Mouse (Mus musculus) gastrocnemius, adult 2 months (tissue): ENCODE data around the gene E030018B13Rik. TPM values are rescaled to one million over a fixed set of nuclear protein-coding genes. Genes with fewer than 3 reads are reported as not detected.

ENCODE experiments used
- DNase-seq: peaks from one replicate; pipeline ENCODE4 v3.0.0; 2022
- H3K27ac ChIP-seq: fragments of 200-600 bp; 2 replicates; pipeline ENCODE4 v1.8.1; 2022; ENCODE audit warnings: mild to moderate bottlenecking
- H3K4me3 ChIP-seq: fragments of 200-600 bp; 2 replicates; pipeline ENCODE4 v1.8.1; 2022; ENCODE audit warnings: mild to moderate bottlenecking, moderate library complexity
- CTCF ChIP-seq: fragments of 200-600 bp; IDR thresholded peaks from 2 replicates; pipeline ENCODE4 v1.8.1; 2022; ENCODE audit warnings: antibody characterized with exemption, mild to moderate bottlenecking, moderate library complexity
- intact Hi-C: fragments of 180-260 bp; cut with DNase I; formaldehyde crosslinking; loops from one replicate; pipeline ENCODE4 v1.15.1; 2025
- total RNA-seq, 2 experiments: library from RNA; stranded (reverse); gene quantifications; 2 replicates each; pipeline ENCODE4 v1.2.3; 2021

The E030018B13Rik gene
- total RNA-seq, 2 experiments from 2014 or later, result 0.22 TPM; not detected in 1

DNA sequence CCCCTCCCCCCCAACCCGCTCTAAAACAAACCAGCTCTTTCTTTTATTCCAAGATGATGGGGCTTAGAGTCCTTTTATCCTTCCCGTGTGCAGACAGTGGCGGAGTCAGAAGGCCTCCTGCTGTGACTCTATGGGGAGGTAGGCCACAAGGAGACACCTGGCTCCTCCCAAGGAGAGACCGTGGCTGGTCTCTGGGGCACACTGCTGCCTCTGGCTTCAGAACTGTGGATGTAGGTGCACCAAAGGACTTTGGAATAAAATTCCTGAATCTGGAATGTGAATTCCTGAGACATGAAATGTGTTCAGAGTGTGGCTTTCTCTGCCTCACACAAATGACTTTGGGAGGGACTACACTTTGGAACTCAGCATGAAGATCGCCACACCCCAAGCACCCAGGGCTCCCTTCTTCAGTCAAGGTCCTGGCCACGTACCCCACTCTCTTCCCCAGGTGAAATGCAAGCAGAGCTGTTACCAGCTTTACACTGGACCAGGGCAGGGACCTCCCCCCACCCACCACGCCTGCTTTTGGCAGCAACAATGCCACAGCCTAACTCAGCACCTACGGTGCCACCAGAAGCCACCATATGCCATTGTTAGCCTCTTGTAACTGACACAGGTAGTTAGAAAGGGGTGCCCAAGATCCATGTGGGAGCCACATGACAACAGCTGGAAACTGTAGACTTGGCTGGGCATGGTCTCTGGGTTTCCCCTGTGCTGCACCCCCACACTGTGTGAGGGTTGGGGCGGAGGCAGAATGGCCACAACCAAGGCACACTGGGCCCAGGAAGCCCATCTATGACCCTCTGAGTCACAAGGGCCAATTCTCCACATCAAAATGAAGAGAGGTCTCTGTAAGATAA is 27.3 kb upstream of the E030018B13Rik start:
- no peak for TF ChIP-seq CTCF
- intact Hi-C loops, result no loop called here
- no peak overlapping the region for H3K4me3 ChIP-seq
- DNase-seq, result peak; percentile 24
- peak overlapping the region; percentile 84 for H3K27ac ChIP-seq

DNA sequence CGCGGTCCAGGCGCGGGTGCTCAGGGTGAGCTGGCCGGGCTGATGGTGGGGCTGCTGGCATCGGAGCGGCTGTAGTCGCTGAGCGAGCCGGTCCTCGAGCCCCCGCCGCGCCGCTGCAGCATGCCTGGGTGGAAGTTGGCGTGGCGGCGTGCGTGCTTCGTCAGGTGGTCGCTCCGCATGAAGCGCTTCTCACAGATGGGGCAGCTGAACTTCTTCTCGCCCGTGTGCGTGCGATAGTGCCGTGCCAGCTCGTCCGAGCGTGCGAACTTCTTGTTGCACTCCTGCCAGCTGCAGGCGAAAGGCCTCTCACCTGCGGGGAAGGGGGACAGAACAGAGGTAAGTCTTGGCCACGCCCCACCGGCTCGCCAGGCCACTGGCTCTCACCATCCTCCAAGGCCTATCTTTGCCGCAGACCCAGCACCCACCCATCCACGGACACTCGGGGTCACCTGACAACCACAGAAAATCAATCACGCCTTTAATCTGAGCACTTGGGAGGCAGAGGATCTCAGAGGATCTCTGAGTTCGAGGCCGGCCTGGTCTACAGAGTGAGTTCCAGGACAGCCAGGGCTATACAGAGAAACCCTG is 25.1 kb upstream of the E030018B13Rik start:
- Histone ChIP-seq H3K27ac (peak overlapping the region; percentile 49), H3K4me3 (no peak overlapping the region)
- intact Hi-C loops, result no loop called here
- DNase-seq, result peak; percentile 20
- TF ChIP-seq CTCF, result no peak

DNA sequence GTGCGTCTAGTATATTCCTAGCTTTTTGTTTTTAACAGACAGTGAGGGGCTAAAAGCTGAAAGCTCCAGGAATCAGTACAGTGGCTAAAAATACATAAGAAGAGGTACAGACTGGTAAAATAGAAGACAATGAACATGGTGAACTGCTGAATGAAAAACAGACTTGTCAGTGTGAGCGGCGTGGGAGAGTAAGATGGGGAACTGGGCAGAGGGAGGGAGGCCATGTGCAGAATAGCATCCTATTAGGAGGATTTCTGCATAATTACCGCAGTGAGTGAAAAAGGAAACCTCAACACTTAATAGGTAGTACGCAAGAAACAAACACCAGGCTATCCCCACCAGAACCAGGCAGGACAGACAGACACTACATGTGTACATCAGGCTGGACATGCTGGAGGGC is 23.5 kb upstream of the E030018B13Rik start:
- DNase-seq, result peak; percentile 9
- no peak for TF ChIP-seq CTCF
- Histone ChIP-seq H3K4me3 (no peak overlapping the region), H3K27ac (peak overlapping the region; percentile 98)
- intact Hi-C loops, result no loop called here

DNA sequence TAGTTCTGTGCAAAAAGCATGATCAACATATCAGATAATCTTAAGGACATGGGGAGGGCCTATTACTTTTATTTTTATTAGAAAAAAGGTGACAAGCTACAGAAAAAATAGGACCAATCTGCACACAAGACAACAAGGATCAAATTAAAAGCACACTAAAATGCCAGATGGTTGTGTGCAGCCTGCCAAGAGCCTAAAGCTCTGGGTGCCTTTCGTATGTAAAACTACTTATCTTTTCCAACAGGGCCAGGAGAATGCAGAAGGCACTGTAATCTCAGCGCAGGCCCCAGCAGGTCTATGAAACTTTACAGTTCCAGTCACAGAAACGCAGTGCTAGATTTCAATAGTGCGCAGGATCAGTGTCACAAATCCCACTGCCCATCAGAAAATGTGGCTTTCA is 22.9 kb upstream of the E030018B13Rik start:
- H3K4me3 ChIP-seq, result no peak overlapping the region
- H3K27ac ChIP-seq, result peak overlapping the region; percentile 98
- peak; percentile 11 for DNase-seq
- no peak for TF ChIP-seq CTCF
- intact Hi-C loops, result no loop called here

DNA sequence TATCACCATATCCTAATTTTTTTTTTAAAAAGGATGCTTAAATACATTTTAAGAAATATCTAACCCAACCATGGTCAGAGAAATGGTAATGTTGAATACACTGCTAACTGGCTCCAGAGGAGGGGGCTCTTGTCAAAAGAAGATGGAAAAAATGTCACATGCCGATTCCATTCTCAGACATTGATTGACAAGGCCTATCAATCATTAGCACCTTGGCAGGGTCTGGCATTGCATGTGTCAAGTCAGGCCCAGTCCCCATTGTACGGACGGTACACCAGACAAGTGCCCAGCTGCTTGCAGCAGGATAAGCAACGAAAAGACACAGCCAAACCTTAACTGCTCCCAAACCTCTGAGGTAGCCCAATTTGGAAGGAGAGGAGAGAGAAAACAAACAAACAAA is 22.0 kb upstream of the E030018B13Rik start:
- peak; percentile 29 for DNase-seq
- Histone ChIP-seq H3K4me3 (no peak overlapping the region), H3K27ac (peak overlapping the region; percentile 98)
- no peak for TF ChIP-seq CTCF
- intact Hi-C loops, result loop anchor here (5.0 kb wide), 1 partner anchor 37 kb away; no protein-coding TSS in a partner anchor

DNA sequence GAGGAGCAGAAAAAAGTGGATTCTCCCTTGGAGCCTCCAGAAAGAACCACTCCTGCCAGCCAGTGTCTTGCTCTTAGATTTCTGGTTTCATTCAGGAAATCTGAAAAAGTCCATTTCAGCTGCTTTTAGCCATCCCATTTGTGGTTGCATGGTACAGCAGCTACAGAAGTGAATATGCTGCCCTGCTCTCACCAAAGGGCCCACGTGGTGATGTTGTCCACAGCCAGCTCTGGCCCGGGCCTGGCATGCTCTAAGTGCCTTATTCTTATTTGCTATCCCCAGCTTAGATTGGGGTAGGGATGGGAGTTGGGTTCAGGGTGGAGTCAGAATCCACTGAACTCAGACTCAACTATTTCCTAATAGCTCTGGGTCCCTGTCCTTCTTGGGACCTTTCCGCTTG is 21.4 kb upstream of the E030018B13Rik start:
- intact Hi-C loops, result loop anchor here (5.0 kb wide), 1 partner anchor 38 kb away; no protein-coding TSS in a partner anchor
- peak; percentile 46 for DNase-seq

DNA sequence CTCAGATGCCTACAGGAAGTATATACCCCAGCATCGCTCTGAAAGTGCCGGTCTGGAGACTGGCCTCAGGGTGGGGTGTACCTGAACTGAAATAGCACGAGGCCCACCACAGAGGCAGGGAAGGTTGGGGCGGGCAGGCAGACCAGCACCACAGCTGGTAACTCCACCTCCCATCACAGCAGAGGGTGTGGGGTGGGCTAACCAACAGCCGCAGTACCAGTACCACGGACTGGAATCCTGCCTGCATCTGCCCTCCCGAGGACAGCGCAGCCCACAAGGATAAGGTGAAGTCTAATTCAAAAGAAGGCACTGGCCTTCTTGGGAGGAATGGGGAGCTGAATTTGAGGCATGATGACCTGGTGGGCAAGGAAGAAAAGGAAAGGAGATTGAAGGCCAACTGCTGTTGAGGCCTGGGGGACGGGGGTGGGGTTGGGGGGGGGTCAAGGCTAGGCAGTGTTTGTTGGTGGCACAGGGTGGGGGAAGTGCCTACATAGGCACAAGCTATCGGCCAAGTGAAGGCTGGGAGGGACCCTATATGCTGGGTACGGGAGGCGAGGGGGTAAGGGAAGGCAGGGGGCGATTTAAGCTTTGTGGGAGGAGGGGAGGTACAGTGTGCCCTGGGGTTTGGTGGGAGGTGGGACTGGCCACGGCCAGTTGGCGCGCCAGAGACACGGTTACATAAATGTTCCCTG is 20.2 kb upstream of the E030018B13Rik start:
- peak; percentile 64 for DNase-seq
- intact Hi-C loops, result loop anchor here (2.0 to 5.0 kb wide), 3 partner anchors 28 to 40 kb away; no protein-coding TSS in a partner anchor
- Histone ChIP-seq H3K27ac (peak overlapping the region; percentile 98), H3K4me3 (peak overlapping the region; percentile 66)
- TF ChIP-seq CTCF, result no peak

More for the DNA sequence above, 21.4 kb upstream of the E030018B13Rik start:
- Histone ChIP-seq H3K4me3 (no peak overlapping the region), H3K27ac (peak overlapping the region; percentile 98)
- TF ChIP-seq CTCF, result no peak

DNA sequence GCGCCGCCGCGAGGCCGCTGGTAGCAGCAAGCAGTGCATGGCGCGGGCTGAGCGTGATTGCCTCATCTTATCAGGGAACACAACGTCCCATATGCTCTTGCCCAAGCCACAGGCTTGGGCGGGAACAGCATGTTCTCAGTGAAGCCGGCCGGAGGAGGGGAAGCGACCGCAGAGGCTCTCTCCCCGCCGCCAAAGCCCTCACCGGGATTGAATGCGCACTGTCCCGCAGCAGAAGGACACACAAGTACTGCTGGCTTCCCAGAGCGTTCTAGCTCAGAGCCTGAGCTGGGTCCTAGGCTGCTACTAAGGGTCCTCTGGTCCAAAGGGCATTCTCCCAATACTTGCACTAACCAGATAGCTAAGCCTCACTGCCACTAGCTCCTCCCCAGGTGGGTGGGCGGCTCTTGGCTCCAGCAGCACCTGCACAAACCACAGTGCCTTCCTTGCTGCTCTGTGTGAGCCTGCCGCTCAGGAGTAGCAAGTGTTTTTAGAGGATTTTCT is 19.6 kb upstream of the E030018B13Rik start:
- H3K4me3 ChIP-seq, result peak overlapping the region; percentile 66
- intact Hi-C loops, result loop anchor here (1.0 to 5.0 kb wide), 4 partner anchors 14 to 40 kb away; no protein-coding TSS in a partner anchor
- peak; percentile 56 for TF ChIP-seq CTCF
- peak; percentile 98 for DNase-seq
- peak overlapping the region; percentile 98 for H3K27ac ChIP-seq

DNA sequence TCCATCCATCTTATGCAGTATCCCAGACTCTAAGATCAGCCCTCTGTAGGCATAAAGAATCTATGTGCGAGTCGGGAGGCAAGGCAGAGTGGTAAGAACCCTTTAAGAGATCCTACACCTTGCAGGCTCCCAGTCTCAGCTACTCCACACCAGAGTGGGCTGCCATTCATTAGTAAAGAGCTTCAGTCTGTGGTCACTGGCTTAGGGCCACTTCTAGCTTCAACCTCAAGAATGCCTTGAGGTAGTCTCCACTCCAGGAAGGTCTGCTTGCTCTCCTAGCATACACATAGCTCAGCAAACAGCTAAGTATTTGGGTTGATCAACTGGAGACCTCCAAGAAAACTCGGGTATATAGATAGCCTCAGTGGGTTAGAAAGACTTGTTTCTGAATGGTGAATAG is 19.0 kb upstream of the E030018B13Rik start:
- no peak for DNase-seq
- Histone ChIP-seq H3K27ac (peak overlapping the region; percentile 98), H3K4me3 (peak overlapping the region; percentile 66)
- intact Hi-C loops, result loop anchor here (1.0 to 5.0 kb wide), 4 partner anchors 14 to 40 kb away; no protein-coding TSS in a partner anchor
- no peak for TF ChIP-seq CTCF

DNA sequence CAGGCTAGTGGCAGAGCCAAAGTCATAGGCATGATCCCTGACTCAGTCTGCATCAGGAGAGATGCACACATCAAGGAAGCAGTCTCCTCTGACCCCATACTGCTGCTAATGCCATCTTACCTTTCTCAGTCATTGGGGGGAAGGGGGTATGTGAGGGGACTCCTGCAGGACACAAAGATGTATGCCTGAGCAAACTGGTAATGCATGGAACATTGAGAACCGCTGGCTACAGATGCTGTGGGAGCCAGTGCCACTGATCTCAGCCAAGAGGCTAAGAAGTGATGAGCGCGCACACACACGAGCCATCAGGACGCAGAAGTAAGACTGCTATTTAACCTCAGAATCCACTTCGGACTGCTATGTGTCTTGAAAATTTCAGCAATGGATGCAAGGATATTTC is 18.5 kb upstream of the E030018B13Rik start:
- TF ChIP-seq CTCF, result no peak
- peak overlapping the region; percentile 98 for H3K27ac ChIP-seq
- intact Hi-C loops, result loop anchor here (5.0 kb wide), 1 partner anchor 41 kb away; no protein-coding TSS in a partner anchor

DNA sequence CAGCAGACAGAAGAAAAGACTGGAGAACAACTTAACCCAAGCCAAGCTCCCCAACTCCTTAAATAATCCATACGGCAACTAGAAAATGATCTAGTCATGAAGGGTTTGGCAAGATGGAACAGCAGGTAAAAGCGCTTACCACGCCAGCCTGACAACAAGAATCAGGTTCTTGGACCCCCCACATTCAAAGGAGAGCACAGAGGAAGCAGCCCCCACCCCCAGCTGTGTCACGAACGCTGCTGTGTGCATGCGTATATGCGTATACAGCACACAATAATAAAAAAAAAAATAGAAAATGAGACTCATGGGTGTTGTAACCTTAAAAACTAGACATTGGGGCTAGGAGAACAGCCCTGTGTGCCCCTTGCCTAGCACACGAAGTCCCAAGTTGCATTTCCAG is 16.7 kb upstream of the E030018B13Rik start:
- DNase-seq, result no peak
- TF ChIP-seq CTCF, result no peak
- intact Hi-C loops, result loop anchor here (5.0 kb wide), 1 partner anchor 43 kb away; no protein-coding TSS in a partner anchor

More for the DNA sequence above, 18.5 kb upstream of the E030018B13Rik start:
- H3K4me3 ChIP-seq, result peak overlapping the region; percentile 66
- no peak for DNase-seq

DNA sequence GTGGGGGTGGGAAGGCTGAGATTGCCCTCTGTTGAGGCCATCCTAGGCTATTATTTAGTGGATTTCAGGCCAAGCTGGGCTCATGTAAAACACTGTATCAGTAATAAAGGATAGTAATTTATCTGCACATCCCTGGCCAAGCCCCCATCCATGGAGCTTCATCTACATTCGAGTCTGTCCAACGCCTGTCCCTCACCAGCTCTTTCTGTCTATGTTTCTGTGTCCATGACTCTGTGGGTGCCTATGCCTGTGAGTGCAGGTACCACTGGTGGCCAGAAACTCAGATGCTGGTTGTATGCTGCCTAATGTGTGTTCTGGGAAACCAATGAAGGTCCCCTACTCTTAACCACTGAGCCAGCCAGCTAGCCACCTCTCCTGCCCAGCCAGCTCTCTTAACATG is 16.2 kb upstream of the E030018B13Rik start:
- H3K27ac ChIP-seq, result peak overlapping the region; percentile 98
- H3K4me3 ChIP-seq, result no peak overlapping the region
- no peak for DNase-seq
- TF ChIP-seq CTCF, result no peak
- intact Hi-C loops, result no loop called here

More for the DNA sequence above, 16.7 kb upstream of the E030018B13Rik start:
- no peak overlapping the region for H3K4me3 ChIP-seq
- H3K27ac ChIP-seq, result peak overlapping the region; percentile 98
